Mouse (Mus musculus) c-Kit-positive CD71-positive TER-119-positive erythroid progenitor cells, embryonic 14.5 days (primary cell): ENCODE data around the gene Fgfr2.

Experiments used
- DNase-seq: peaks from one replicate; pipeline ENCODE4 v3.0.0-alpha.2; 2013; ENCODE audit warnings: low spot score

Gene Fgfr2

DNA sequence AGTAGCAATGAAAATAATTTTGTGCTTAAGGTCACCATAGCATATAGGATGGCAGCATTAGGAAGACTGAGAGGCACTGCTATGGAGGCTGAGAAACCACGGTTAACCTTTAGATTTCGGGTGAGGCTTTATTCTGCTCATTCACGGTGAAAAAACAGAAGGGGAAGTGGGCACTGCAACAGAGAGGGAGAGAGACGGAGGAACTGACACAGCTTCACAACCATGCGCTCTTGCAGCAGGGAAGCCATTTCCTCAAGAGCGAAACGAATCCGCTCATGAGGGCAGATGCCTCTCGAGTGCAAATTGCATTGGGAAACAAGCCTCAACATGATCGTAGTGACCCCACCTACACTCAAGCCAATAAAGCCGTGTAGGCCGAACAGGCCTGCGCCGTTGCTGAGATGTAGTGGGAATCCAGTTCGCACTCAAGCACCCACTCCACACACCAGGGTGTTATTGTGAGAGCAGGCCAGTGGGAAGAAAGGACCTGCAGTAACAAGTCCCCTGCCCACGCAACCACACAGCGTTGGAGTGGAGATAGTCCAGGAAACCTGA, 2275.9 kb downstream of the Fgfr2 start:
- no peak for DNase-seq

DNA sequence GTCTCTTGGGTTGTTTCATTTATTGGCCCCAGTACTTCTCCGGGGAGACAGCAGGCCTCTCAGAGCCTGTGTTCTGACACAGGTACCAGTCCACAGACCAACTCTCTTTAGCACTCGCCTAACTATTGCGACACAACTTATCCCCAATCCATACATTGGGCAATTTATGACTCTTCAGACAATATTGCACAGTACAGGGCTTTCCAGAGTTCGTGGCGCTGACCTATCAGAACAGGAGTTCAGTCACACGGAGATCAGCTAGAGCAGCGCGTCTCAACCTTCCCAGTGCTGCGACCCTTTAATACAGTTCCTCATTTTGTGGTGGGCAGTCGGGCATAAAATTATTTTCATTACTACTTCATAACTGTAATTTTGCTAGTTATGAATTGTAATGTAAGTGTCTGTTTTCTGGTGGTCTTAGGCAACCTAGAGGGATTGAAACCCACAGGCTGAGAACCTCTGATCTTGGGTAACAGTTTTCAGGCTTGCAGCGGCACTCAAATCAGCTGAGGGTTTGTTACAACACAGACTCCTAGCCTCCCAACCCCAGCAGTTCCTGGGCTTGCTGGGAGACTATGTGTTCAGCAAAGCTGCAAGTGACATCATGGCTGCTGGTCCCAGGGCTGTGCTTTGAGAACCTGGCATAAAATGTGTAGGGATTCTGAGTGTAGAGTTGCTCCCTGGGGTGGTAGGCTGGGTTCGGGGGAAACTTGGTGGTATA, 2283.6 kb downstream of the Fgfr2 start:
- DNase-seq, result no peak

DNA sequence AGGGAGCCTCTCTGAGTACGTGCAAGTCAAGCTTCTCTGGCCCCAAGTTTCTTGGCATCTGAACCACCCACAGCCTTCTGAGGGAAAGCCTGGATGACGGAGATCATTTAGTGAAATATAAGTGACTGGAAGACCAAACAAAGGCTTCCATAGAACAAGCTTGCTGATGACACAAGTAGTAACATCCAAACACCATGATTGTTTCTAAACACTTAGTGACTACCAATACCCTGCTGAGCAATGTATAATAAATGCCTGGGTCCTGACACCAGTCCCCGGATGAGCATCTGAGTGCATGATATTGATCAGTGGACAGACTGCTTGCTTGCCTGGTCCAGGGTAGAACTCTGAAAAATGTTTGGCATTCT, 2284.5 kb downstream of the Fgfr2 start:
- no peak for DNase-seq

DNA sequence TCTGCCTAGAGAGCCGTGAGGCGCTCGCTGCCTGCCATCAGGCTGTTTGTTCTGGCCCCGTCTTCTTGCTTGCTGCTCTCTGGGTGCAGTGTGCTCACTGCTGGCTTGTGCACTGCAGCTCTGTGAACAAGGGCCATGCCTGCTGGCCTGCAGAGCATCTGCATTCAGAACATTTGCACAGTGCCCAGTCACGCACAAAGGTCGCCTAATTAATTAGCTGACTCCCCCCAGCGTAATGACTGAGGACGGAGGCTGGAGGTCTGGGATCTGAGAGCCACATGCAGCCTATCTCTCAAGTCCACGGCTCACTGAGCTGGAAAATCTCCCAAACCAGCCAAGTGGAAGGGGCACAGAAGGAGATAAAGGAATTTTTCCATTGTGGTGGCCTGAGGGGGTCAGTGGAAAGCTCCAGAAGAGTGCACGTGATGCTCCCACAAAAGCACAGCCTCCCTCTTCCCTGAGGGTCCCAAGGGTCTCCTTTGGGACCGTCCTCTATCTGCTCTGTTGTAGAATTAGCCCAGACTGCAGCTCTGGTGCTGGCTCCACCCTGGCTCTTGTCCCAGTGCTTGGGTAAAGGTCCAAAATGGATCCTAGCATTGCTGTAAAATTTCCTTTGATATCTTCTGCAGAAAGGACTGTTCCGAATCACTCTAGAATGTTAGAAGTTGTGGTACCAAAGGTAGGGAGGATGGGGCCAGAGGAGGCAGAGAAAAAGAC, 2285.1 kb downstream of the Fgfr2 start:
- DNase-seq, result no peak

DNA sequence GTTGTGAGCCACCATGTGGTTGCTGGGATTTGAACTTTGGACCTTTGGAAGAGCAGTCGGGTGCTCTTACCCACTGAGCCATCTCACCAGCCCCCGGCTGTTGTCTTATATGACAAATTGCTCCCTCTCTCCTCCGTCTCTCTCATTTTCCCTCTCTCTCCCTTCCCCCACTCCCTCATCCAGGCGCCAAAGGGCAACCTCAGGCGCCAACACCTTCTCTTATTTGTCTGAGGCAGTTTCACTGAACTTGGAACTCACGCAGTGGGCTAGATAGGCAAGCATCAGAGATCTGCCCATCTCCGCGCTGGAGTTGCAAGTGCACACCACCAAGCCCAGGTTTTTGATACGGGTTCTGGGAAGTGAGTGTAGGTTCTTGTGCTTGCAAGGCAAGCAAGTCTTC, 2287.1 kb downstream of the Fgfr2 start:
- no peak for DNase-seq

DNA sequence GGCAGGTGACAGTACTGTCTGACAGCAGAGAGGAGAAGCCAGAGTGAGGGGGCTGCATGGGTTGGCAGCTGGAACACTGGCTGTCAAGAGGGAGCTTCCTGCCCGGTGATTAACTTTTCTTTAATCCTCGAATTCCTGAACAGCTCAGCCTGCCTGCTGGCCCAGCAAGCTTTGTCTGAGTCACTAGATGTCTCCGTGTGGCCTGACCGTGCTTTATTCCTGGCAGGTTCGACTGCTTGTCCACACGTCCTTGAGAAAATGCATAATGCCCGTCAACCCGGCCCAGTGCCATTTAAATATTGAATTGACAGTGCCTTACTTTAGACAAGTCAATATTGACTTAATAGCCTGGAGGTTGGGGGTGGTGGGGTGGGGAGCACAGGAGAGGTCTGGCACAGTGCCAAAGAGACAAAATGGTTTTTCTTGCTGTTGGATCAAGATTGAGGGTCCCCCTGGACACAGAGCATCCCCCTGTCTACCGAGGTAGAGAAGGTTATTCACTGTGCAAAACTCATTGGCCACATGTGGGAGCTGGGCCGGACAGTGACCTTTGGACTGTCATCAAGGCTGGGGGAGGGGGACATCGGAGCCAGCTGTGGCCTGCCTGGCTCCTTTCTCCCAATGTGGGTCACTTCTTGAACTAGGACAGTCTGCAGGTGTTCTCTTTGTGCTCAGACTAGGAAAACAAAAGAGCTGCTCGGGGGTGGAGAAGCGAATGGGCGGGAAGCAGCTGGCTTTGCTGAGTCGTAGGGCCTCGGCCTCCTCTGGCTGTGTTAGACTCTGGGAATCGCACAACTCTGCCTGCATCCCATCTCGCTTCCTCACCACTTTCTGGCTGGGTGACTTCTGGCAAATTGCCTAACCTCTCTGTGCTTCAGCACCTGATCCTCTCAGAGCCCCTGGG, 2287.9 kb downstream of the Fgfr2 start:
- no peak for DNase-seq

DNA sequence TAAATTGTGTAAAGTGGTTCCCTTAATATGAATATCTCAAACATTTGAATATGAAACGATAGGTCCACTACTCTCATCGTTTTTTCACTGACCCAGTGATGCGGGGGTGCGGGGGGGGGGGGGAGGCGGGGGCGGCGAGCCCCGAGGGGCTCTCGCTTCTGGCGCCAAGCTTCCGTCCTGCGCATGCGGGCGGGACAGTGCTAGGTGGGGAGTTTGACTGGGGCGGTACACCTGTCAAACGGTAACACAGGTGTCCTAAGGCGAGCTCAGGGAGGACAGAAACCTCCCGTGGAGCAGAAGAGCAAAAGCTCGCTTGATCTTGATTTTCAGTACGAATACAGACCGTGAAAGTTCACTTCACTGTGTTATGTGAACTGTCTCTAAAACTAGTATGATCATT, 2288.9 kb downstream of the Fgfr2 start:
- peak; percentile 90 for DNase-seq

DNA sequence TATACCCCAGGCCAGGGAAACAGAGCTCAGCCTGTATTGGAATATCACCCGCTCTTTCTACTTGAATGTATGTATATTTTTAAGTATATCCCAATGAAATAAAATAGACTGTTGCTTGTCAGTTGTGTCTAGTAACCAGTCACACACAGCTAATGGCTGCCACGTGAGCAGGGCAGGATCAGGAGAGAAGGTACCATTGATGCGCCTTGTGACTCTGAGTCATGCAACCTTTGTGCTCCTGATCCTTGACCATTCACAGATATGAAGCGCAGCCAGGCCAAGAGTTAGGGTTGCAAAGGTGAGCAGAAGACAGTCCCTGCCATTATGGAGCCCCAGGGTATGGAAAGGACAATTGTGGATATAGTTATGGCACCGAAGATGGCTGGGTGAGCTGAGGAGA, 2291.6 kb downstream of the Fgfr2 start:
- no peak for DNase-seq

DNA sequence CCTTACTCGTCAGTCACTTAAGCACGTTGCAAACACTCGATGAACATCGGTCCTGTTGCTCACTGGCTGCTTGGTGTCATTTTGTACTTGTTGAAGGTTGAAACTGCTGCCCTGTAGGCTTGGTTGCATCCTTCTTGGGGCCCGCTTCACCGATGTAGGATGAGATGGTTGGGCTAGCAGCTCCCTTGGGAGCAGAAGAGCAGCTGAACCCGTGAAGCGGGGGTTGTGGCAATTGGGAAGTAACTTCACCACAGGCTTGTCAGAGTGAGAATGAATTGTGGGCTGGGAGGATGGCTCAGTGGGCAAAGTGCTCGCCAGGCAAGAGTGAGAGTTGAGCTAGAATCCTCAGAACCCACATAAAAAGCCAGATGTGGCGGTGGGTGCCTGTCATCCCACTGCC, 2294.7 kb downstream of the Fgfr2 start:
- no peak for DNase-seq

DNA sequence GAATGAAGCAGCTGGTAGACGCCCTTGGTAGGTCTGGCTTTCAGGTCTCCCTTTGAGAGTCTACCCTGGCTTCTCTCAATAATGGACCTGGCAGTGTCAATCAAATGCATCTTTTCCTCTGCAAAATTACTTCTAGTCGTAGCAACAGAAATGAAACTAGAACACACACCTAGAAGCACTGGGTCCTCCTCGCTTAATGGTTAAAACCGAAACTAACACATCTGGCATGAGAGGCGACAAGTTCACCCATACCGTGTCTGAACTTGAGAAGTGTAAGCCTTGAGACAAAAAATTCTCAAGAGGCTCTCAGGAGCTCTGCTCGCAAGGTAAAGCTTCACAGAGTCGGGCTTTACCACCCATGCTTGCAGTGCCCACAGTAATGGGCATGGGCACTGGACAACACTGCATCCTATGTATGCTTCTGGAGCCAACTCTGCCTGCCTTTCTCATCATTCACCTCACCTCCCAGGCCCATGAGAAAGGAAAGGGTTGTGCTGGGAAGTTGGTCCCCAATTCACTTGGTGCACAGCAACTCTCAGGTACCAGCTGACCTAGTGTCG, 2295.2 kb downstream of the Fgfr2 start:
- no peak for DNase-seq

DNA sequence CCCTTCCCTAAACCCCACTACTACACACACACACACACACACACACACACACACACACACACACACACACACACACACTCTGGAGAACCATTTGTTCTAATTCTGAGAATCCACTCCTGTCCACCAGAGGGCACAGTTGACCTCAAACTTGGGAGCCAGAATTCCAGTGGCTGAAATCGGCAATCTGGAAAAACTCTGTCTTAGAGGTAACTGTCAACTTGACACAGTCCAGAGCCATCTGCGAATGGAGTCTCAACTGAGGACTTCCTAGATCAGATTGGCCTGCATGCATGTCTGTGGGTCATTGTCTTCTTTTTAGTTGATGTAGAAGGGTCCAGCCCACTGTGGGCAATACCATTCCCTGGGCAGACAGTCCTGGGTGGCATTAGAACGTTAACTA, 2295.7 kb downstream of the Fgfr2 start:
- no peak for DNase-seq

DNA sequence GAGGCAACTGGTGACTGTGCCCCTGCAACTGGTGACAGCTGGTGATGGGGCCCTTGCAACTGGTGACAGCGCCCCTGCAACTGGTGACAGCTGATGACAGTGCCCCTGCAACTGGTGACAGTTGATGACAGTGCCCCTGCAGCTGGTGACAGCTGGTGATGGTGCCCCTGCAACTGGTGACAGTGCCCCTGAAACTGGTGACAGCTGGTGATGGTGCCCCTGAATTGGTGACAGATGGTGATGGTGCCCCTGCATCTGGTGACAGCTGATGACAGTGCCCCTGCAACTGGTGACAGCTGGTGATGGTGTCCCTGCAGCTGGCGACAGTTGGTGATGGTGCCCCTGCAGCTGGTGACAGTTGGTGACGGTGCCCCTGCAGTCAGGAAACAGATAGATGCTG, 2296.8 kb downstream of the Fgfr2 start:
- no peak for DNase-seq

DNA sequence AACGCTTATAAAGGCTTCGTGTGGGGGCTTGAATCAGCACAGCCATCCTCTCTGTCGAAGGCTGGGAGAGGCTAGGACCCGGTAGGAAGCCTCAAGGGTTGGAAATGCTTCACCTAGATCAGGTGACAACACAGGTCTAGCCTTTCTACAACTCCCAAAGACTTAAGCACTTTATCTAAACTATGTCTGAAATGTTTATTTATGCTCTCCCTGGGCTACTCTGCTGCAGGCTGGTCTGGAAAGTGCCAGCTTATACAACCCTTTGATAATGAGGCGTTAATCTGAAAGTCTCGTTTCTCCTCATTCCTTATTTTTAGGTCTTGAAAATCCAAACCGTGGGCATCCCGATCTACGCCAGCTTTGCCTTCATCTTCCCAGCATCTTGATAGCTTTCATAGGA, 2299.2 kb downstream of the Fgfr2 start:
- DNase-seq, result no peak

DNA sequence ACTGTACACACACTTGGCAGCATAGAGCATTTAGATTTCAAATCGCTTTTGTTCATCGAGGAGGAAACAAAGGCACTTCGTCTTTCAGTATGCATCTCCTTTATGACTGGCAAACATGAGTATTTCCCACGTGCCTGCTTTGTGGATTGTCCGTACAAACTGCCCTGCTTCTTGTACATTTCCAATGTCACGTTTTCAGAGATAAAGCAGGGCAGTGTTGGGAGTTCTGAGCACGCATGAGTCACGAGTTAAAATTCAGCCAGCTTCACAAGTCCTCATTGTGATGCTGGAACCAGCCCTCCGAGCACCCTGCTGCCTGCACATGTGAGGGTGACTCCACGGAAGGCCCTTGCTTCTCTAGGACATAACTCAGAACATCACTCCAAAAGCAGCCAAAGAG, 2303.5 kb downstream of the Fgfr2 start:
- DNase-seq, result no peak

DNA sequence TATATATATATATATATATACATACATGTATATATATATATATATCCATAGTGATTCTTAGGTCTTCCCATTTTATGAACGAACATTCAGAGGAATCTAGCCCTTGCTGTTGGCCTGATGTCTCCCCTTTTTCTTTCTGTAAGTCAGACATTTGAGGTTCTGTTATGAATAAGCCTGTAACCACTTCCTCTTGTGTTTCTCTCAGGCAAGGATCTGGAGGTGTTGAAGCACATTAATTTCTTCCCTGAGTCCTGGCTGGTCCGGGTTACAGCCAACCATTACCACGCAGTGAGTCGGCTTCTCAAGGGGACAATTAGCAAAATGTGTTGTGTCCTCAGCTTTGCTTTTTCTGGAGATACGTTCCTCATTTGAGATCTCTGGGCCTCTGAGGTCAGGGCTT, 2304.3 kb downstream of the Fgfr2 start:
- DNase-seq, result no peak

DNA sequence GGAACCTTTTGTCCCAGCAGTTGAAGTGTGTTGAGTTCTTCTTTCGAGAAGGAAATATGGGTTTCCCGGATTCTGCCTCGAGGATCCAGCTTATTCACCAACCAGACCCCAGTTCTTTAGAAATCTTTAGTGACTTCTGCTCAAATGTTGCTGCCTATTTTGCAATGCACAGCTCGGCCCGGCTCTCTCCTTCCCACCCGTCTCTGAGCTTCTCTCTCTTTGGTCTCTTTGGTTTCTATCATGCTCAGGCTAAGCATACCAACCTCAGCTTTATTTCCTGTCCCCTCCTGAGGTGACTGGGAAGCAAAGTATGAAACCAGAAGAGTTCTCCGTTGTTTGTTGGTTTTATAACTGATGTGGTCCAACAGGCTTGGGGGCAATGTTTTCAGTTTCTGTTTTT, 2306.9 kb downstream of the Fgfr2 start:
- no peak for DNase-seq

DNA sequence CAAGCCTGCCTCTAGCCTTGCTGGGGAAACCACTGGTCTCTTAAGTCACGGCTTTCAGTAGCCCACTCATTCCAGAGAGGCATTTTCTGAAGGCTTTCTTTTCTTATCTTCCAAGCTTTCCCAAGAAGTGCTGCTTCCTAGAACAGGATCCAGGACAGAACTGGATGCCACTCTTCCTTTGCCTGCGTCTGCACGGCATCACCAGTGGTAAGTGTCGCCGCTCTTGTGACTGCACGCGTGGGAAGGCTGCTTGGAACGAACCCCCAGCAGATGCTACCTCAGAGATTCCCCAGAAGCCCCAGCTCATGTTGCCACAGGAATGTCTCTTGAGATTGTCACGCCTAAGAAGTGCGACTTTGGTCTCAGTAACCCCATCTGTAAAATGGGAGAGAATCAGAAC, 2307.5 kb downstream of the Fgfr2 start:
- no peak for DNase-seq

DNA sequence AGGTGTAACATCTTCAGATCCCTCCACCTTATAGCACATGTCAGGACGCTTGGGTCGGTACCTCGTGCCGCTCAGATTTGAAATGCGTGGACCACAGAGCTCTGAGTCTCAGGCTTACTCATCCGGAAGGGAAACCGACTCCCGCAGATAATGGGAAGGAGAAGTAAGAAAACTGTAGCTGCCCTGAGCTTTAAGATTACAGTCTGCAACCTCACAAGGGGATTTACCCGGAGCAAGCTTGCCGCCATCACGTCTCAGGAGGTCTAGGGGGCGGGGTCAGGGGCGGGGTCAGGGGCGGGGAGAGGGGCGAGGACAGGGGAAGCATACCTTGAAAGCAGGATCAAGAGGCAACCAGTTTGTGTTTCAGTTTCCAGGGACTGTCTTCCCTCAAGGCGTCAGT, 2310.7 kb downstream of the Fgfr2 start:
- DNase-seq, result no peak

DNA sequence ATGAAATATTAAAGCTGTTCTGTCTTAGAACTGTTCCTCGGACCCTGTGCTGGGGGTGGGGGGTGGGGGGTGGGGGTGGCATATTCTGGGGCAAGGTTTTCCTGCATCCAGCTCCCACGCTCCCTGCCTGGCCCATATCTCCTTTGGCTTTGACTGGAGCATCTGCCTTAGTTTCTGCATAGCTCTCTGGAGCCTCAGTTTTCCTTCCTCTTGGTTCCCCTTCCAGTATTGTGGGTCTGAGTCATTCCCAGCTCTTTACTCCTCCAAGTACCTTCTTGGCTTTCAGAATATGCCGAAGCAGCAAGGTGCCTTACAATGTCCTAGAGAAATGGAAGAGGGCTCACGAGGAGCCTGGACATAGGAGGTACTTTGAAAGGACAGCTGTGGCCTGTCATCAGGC, 2312.9 kb downstream of the Fgfr2 start:
- DNase-seq, result no peak

DNA sequence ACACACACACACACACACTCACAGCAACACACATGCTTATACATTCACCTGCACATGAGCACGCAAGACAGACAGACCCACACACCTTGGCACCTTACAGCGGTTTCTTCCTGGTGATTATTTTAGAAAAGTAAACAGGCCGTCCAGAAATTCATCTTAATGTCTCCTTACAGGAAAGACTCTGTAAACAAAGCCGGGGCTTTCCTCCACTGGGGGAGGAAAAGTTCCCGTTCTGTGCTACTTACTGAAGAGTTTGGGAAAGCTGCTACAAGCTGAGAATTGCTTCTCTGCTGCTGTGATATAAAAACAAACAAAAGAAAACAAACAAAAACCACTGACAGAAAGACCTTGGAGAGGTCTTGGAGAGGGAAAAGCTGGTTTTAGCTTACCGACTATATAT, 2314.5 kb downstream of the Fgfr2 start:
- DNase-seq, result no peak

DNA sequence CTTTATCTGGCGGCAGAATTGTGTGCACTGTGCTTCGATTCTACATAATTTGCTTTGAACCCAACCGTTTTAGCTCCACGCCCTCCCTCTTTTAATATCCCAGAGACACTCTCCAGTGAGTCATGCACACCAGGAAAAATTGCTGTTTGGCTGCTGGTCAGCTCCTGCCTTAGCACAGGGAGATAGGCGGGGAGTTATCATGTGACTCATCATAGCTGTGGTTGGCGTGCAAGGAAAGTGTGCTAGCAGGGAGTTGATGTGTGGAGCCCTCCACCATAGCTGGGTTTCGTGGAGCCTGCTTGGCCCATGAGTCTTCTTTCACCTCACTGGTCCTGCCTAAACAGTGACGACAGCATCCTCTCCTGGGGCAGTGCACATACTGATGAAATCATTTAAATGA, 2315.4 kb downstream of the Fgfr2 start:
- no peak for DNase-seq

DNA sequence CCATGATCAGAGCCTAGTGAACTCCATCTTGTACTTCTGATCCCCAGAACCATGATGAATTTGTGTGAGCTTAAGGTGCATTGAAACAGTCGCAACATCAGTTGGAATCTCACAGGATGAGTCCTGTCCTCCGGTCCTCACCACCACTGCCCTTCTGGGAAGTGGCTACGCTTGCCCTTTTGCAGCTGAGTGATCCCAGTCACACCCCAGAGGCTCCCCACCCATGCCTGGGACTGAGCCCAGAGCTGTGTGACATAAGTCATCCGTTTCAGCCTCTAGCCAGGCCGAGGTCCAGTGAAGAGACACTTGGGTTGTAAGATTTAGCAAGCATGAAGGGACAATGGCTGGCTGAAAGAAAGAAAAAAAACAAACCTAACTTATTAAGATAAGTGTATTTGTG, 2318.2 kb downstream of the Fgfr2 start:
- no peak for DNase-seq
